Mouse (Mus musculus): ENCODE results near the gene Myo1e. TPM values are rescaled to one million over a fixed set of nuclear protein-coding genes. Genes with fewer than 3 reads are reported as not detected.

Gene Myo1e
- polyA plus RNA-seq, 1 experiment from 2014 or later = 20.6 TPM

GRCm38 (mm10) chr9:70401937-70402539 lies 194.9 kb downstream of the Myo1e start:
- Histone ChIP-seq H3K27me3 (ENCODE audit: control insufficient read depth, insufficient read depth, low read length) (no peaks in the 10 kb centered on the region), H3K27ac (ENCODE audit: low read depth, low read length) (no peak overlapping the region), H3K4me2 (replicated peaks; ENCODE audit: low read depth, low read length) (no peak overlapping the region), H3K4me3 (ENCODE audit: low read length) (no peak overlapping the region), H3K36me3 (ENCODE audit: control insufficient read depth, insufficient read depth, low read length) (peaks cover 14% of the 10 kb centered on the region), H3K9me3 (ENCODE audit: control insufficient read depth, low read length) (no peaks in the 10 kb centered on the region), H3K4me1 (ENCODE audit: control insufficient read depth, insufficient read depth, low read length) (no peaks in the 10 kb centered on the region), H3K9ac (ENCODE audit: low read depth, low read length) (no peak overlapping the region)
- 87% methylated on average over 8 of the region's 8 CpGs for WGBS
- ATAC-seq (ENCODE audit: low FRiP score, low TSS enrichment) = no peak

DNA sequence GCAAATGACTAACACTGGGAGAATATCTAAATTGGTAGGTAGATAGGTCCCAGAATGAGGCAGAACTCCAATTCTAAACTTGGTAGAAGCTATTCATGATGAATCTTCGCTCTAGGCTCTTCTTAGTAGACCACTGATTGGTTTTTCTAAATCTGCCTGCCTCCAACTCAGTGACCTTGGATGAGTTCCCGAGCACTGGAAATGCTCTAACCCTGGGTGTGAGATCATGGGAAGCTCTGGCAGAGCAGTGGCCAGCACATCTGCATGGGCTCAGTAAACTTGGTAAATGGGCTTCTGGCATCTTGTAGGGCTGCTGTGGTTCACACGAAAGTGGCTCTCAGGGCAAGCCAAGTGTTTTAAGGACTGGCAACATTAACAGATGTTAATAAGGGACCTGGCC lies 199.4 kb downstream of the Myo1e start:
- Histone ChIP-seq H3K27ac (ENCODE audit: low read depth, low read length) (no peak overlapping the region), H3K9ac (ENCODE audit: low read depth, low read length) (no peak overlapping the region), H3K4me2 (replicated peaks; ENCODE audit: low read depth, low read length) (no peak overlapping the region), H3K4me3 (ENCODE audit: low read length) (no peak overlapping the region), H3K9me3 (ENCODE audit: control insufficient read depth, low read length) (no peaks in the 10 kb centered on the region), H3K36me3 (ENCODE audit: control insufficient read depth, insufficient read depth, low read length) (peaks cover 54% of the 10 kb centered on the region), H3K4me1 (ENCODE audit: control insufficient read depth, insufficient read depth, low read length) (no peaks in the 10 kb centered on the region), H3K27me3 (ENCODE audit: control insufficient read depth, insufficient read depth, low read length) (no peaks in the 10 kb centered on the region)
- ATAC-seq (ENCODE audit: low FRiP score, low TSS enrichment) = no peak
- WGBS = 95% methylated on average over 3 of the region's 3 CpGs

GRCm38 (mm10) chr9:70408791-70409190 lies 201.6 kb downstream of the Myo1e start:
- no peak overlapping the region for H3K4me2 ChIP-seq (replicated peaks; ENCODE audit: low read depth, low read length)
- H3K4me1 ChIP-seq (ENCODE audit: control insufficient read depth, insufficient read depth, low read length) = no peaks in the 10 kb centered on the region
- H3K27ac ChIP-seq (ENCODE audit: low read depth, low read length) = no peak overlapping the region
- H3K36me3 ChIP-seq (ENCODE audit: control insufficient read depth, insufficient read depth, low read length) = peaks cover 76% of the 10 kb centered on the region
- ATAC-seq (ENCODE audit: low FRiP score, low TSS enrichment) = no peak
- H3K9ac ChIP-seq (ENCODE audit: low read depth, low read length) = no peak overlapping the region
- WGBS = 88% methylated on average over 3 of the region's 3 CpGs
- H3K9me3 ChIP-seq (ENCODE audit: control insufficient read depth, low read length) = no peaks in the 10 kb centered on the region
- no peaks in the 10 kb centered on the region for H3K27me3 ChIP-seq (ENCODE audit: control insufficient read depth, insufficient read depth, low read length)
- no peak overlapping the region for H3K4me3 ChIP-seq (ENCODE audit: low read length)

DNA sequence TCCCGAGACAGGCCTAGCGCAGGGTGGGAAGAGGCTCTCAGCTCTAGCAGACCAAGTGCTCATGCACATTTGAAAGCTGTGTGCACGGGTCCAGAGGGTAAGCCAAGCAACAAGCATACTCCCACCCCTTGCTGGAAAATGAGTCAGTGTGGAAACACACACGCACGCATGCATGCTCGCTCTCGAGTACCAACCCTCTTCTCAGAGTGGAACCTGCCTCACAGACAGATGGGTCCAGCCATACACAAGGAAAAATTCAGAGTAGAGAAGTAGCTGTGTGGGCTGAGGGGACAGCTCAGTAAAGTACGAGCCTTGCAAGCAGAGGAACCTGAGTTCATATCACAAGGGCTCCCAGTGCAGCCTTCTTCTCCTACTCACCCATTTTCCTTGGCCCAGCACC lies 202.6 kb downstream of the Myo1e start:
- WGBS = 95% methylated on average over 8 of the region's 8 CpGs
- H3K4me1 ChIP-seq (ENCODE audit: control insufficient read depth, insufficient read depth, low read length) = no peaks in the 10 kb centered on the region
- H3K36me3 ChIP-seq (ENCODE audit: control insufficient read depth, insufficient read depth, low read length) = peaks cover 83% of the 10 kb centered on the region
- H3K4me3 ChIP-seq (ENCODE audit: low read length) = no peak overlapping the region
- no peak for ATAC-seq (ENCODE audit: low FRiP score, low TSS enrichment)
- no peak overlapping the region for H3K27ac ChIP-seq (ENCODE audit: low read depth, low read length)
- no peak overlapping the region for H3K9ac ChIP-seq (ENCODE audit: low read depth, low read length)
- H3K9me3 ChIP-seq (ENCODE audit: control insufficient read depth, low read length) = no peaks in the 10 kb centered on the region
- H3K27me3 ChIP-seq (ENCODE audit: control insufficient read depth, insufficient read depth, low read length) = no peaks in the 10 kb centered on the region
- no peak overlapping the region for H3K4me2 ChIP-seq (replicated peaks; ENCODE audit: low read depth, low read length)

- H3K27ac ChIP-seq (ENCODE audit: low read depth, low read length) = no peak overlapping the region
- H3K4me2 ChIP-seq (replicated peaks; ENCODE audit: low read depth, low read length) = no peak overlapping the region
- no peaks in the 10 kb centered on the region for H3K4me1 ChIP-seq (ENCODE audit: control insufficient read depth, insufficient read depth, low read length)
- WGBS = 63% methylated on average over 11 of the region's 11 CpGs
- no peak for ATAC-seq (ENCODE audit: low FRiP score, low TSS enrichment)
- no peak overlapping the region for H3K4me3 ChIP-seq (ENCODE audit: low read length)
- no peaks in the 10 kb centered on the region for H3K27me3 ChIP-seq (ENCODE audit: control insufficient read depth, insufficient read depth, low read length)
- H3K9ac ChIP-seq (ENCODE audit: low read depth, low read length) = no peak overlapping the region
- no peaks in the 10 kb centered on the region for H3K9me3 ChIP-seq (ENCODE audit: control insufficient read depth, low read length)
- peaks cover 89% of the 10 kb centered on the region for H3K36me3 ChIP-seq (ENCODE audit: control insufficient read depth, insufficient read depth, low read length)
These were observed 203.5 kb downstream of the Myo1e start for GRCm38 (mm10) chr9:70410668-70411067.

GRCm38 (mm10) chr9:70413038-70413437 lies 205.9 kb downstream of the Myo1e start:
- ATAC-seq (ENCODE audit: low FRiP score, low TSS enrichment) = no peak
- WGBS = 92% methylated on average over 7 of the region's 7 CpGs
- peaks cover 86% of the 10 kb centered on the region for H3K36me3 ChIP-seq (ENCODE audit: control insufficient read depth, insufficient read depth, low read length)

GRCm38 (mm10) chr9:70416412-70416811 lies 209.3 kb downstream of the Myo1e start:
- 82% methylated on average over 3 of the region's 3 CpGs for WGBS
- no peak for ATAC-seq (ENCODE audit: low FRiP score, low TSS enrichment)
- Histone ChIP-seq H3K36me3 (ENCODE audit: control insufficient read depth, insufficient read depth, low read length) (peaks cover 62% of the 10 kb centered on the region), H3K4me1 (ENCODE audit: control insufficient read depth, insufficient read depth, low read length) (0 out of 2 replicates have a peak, but pooled peaks cover 10% of the 10 kb centered on the region), H3K4me2 (replicated peaks; ENCODE audit: low read depth, low read length) (no peak overlapping the region), H3K4me3 (ENCODE audit: low read length) (no peak overlapping the region), H3K27me3 (ENCODE audit: control insufficient read depth, insufficient read depth, low read length) (no peaks in the 10 kb centered on the region), H3K9ac (ENCODE audit: low read depth, low read length) (no peak overlapping the region), H3K9me3 (ENCODE audit: control insufficient read depth, low read length) (no peaks in the 10 kb centered on the region), H3K27ac (ENCODE audit: low read depth, low read length) (no peak overlapping the region)

More at GRCm38 (mm10) chr9:70413038-70413437, 205.9 kb downstream of the Myo1e start:
- H3K4me1 ChIP-seq (ENCODE audit: control insufficient read depth, insufficient read depth, low read length) = no peaks in the 10 kb centered on the region
- H3K4me3 ChIP-seq (ENCODE audit: low read length) = no peak overlapping the region
- H3K27ac ChIP-seq (ENCODE audit: low read depth, low read length) = no peak overlapping the region
- no peaks in the 10 kb centered on the region for H3K9me3 ChIP-seq (ENCODE audit: control insufficient read depth, low read length)
- no peak overlapping the region for H3K4me2 ChIP-seq (replicated peaks; ENCODE audit: low read depth, low read length)
- no peaks in the 10 kb centered on the region for H3K27me3 ChIP-seq (ENCODE audit: control insufficient read depth, insufficient read depth, low read length)
- H3K9ac ChIP-seq (ENCODE audit: low read depth, low read length) = no peak overlapping the region

GRCm38 (mm10) chr9:70421257-70422056 lies 214.3 kb downstream of the Myo1e start, which contains the start of gene Ccnb2:
Ccnb2 (minus strand) TSS chr9:70421547.
- Histone ChIP-seq H3K9me3 (ENCODE audit: control insufficient read depth, low read length) (no peaks in the 10 kb centered on the region), H3K27ac (ENCODE audit: low read depth, low read length) (peak within 1 kb of the TSS; percentile 63), H3K4me2 (replicated peaks; ENCODE audit: low read depth, low read length) (peak within 1 kb of the TSS; percentile 84), H3K36me3 (ENCODE audit: control insufficient read depth, insufficient read depth, low read length) (peaks cover 38% of the 10 kb centered on the region), H3K4me3 (ENCODE audit: low read length) (peak within 1 kb of the TSS; percentile 86), H3K4me1 (ENCODE audit: control insufficient read depth, insufficient read depth, low read length) (0 out of 2 replicates have a peak, but pooled peaks cover 10% of the 10 kb centered on the region), H3K27me3 (ENCODE audit: control insufficient read depth, insufficient read depth, low read length) (no peaks in the 10 kb centered on the region), H3K9ac (ENCODE audit: low read depth, low read length) (peak within 1 kb of the TSS; percentile 88)
- ATAC-seq (ENCODE audit: low FRiP score, low TSS enrichment) = peak; percentile 97
- 2% methylated on average over 45 of the region's 45 CpGs for WGBS

- Histone ChIP-seq H3K9ac (ENCODE audit: low read depth, low read length) (no peak overlapping the region), H3K9me3 (ENCODE audit: control insufficient read depth, low read length) (no peaks in the 10 kb centered on the region), H3K36me3 (ENCODE audit: control insufficient read depth, insufficient read depth, low read length) (peaks cover 42% of the 10 kb centered on the region), H3K4me1 (ENCODE audit: control insufficient read depth, insufficient read depth, low read length) (0 out of 2 replicates have a peak, but pooled peaks cover 10% of the 10 kb centered on the region), H3K27ac (ENCODE audit: low read depth, low read length) (no peak overlapping the region), H3K27me3 (ENCODE audit: control insufficient read depth, insufficient read depth, low read length) (no peaks in the 10 kb centered on the region), H3K4me2 (replicated peaks; ENCODE audit: low read depth, low read length) (no peak overlapping the region), H3K4me3 (ENCODE audit: low read length) (no peak overlapping the region)
- WGBS = 97% methylated on average over 2 of the region's 2 CpGs
- ATAC-seq (ENCODE audit: low FRiP score, low TSS enrichment) = no peak
These were observed 215.5 kb downstream of the Myo1e start for GRCm38 (mm10) chr9:70422661-70423060.

Measured in kidney, embryonic 14.5 days (tissue).